9 mouse cellular contexts compared by ENCODE assay signal in the genomic region with DNA sequence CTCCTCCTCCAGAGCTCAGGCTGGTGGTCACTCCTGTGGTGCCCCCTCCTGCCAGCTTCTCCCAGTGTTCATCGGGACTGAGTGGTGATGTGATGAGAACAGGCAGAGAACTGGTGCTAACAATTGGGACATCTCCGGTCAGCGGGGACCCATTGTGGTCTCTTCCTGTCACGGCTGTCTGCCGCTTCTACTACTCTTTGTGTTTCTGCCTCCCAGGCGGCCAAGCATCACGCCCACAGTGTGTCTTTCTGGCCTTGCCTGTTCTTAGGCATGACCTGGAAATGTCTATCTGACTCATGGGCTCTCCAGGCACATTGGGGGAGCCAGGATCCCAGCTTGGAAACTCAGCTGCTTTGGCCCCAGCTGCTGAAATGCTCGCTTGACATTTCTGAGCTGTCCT.
A peak's percentile ranks its signal among the peaks of the same experiment; 100 is the strongest.
DNase-seq lines count a peak whose midpoint lies in the region; ATAC-seq and TF ChIP-seq lines count a peak whose summit lies in the region.
"Had no signal": no experiment of that assay in that cellular context is flagged by ENCODE, and none has a peak within 500 bp of the region (broad histone marks: within the 10 kb centered on the region; RNA-seq: fewer than 3 reads in every experiment).

No protein-coding gene starts in this region.

- no peaks in the 10 kb centered on the region for H3K9me3 ChIP-seq in lung, embryonic 14.5 days (ENCODE audit: low read depth, low read length)
- no peaks in the 10 kb centered on the region for H3K9me3 ChIP-seq in hindbrain, embryonic 12.5 days (replicated peaks)

- H3K4me3 ChIP-seq in lung, embryonic 14.5 days (ENCODE audit: low read depth, low read length) = no peak overlapping the region
- H3K4me3 ChIP-seq in lung, adult 2 months (replicated peaks; ENCODE audit: extremely low read depth, low read depth, low read length) = no peak overlapping the region
- H3K4me3 ChIP-seq in hindbrain, embryonic 12.5 days = no peak overlapping the region

- TF ChIP-seq POLR2A in lung, adult 2 months (IDR thresholded peaks at IDR 0.05; ENCODE audit: borderline replicate concordance, extremely low read depth, low read depth, low read length) = no peak

- no peak overlapping the region for H3K27ac ChIP-seq in lung, embryonic 14.5 days (ENCODE audit: low read depth)
- no peak overlapping the region for H3K27ac ChIP-seq in hindbrain, embryonic 12.5 days

- peak; percentile 15; the same call in 1 of the 2 replicates for ATAC-seq in lung, embryonic 14.5 days (ENCODE audit: insufficient read depth)
- peak; percentile 30; the same call in 1 of the 2 replicates for ATAC-seq in hindbrain, embryonic 12.5 days (ENCODE audit: low FRiP score)

- TF ChIP-seq CTCF in lung, embryonic 14.5 days (IDR thresholded peaks at IDR 0.05; ENCODE audit: low read depth) = no peak
- no peak for TF ChIP-seq CTCF in lung, adult 2 months (IDR thresholded peaks at IDR 0.05; ENCODE audit: insufficient read depth, low read length)

- DNase-seq in lung, embryonic 14.5 days = no peak
- DNase-seq in lung, adult 2 months = no peak
- peak; percentile 68 for DNase-seq in heart, adult 8-10 months (ENCODE audit: low spot score)
- peak; percentile 38 to 75 for DNase-seq in lung, postnatal 4 days
- DNase-seq in frontal cortex, postnatal 14 days (ENCODE audit: low spot score in 2 of 2) = no peak
- no peak for DNase-seq in layer of hippocampus, postnatal 25 days (ENCODE audit: extremely low spot score in 1 of 2, low spot score in 1 of 2)
- DNase-seq in ovary, adult 18-20 months (ENCODE audit: low spot score) = no peak
- DNase-seq: cerebellum, postnatal 14 days had no signal

- no peak overlapping the region for H3K9ac ChIP-seq in lung, embryonic 14.5 days
- H3K9ac ChIP-seq in hindbrain, embryonic 12.5 days = no peak overlapping the region

- no peaks in the 10 kb centered on the region for H3K27me3 ChIP-seq in lung, embryonic 14.5 days (ENCODE audit: insufficient read depth, low read length)
- peaks cover 19% of the 10 kb centered on the region for H3K27me3 ChIP-seq in hindbrain, embryonic 12.5 days

- no peak overlapping the region for H3K4me2 ChIP-seq in lung, embryonic 14.5 days
- no peak overlapping the region for H3K4me2 ChIP-seq in hindbrain, embryonic 12.5 days (replicated peaks)

- H3K36me3 ChIP-seq in lung, embryonic 14.5 days (ENCODE audit: insufficient read depth) = peaks cover 16% of the 10 kb centered on the region; the same call in 1 of the 2 replicates
- peaks cover 5% of the 10 kb centered on the region; the same call in 1 of the 2 replicates for H3K36me3 ChIP-seq in hindbrain, embryonic 12.5 days

- WGBS in lung, embryonic 14.5 days = 76% methylated on average over 8 of the region's 8 CpGs
- WGBS in lung, adult 2 months = 42% methylated on average over 8 of the region's 8 CpGs
- 27% methylated on average over 8 of the region's 8 CpGs for WGBS in hindbrain, embryonic 12.5 days

- H3K4me1 ChIP-seq in lung, embryonic 14.5 days (ENCODE audit: insufficient read depth) = peaks cover 12% of the 10 kb centered on the region
- peaks cover 24% of the 10 kb centered on the region for H3K4me1 ChIP-seq in lung, adult 2 months (ENCODE audit: control insufficient read depth, insufficient read depth, low read length)
- peaks cover 30% of the 10 kb centered on the region for H3K4me1 ChIP-seq in hindbrain, embryonic 12.5 days

Comparison
In these comparisons a context has a peak if more than half of its experiments do, and no peak if none do; other contexts are left out.
1. DNase-seq: peak in heart, adult 8-10 months (single experiment) and lung, postnatal 4 days (2 of 2); none in lung, embryonic 14.5 days (single experiment), lung, adult 2 months (single experiment), frontal cortex, postnatal 14 days (0 of 2), layer of hippocampus, postnatal 25 days (0 of 2) and ovary, adult 18-20 months (single experiment).